Mouse (Mus musculus) G1E (cell line): ENCODE results near the gene Tfap4. TPM values are rescaled to one million over a fixed set of nuclear protein-coding genes. Genes with fewer than 3 reads are reported as not detected.

Source experiments
- ATAC-seq: 2 replicates; pipeline ENCODE4 v1.8.0; 2016; ENCODE audit warnings: mild to moderate bottlenecking; ENCODE audit not compliant: insufficient number of reproducible peaks, poor library complexity, low FRiP score, severe bottlenecking; ENCODE audit errors: extremely low read depth
- DNase-seq: peaks from one replicate; pipeline ENCODE4 v3.0.0; 2012; ENCODE audit warnings: low spot score
- H3K27me3 ChIP-seq: 2 replicates; pipeline ENCODE4 v1.6.1; 2012; ENCODE audit warnings: mild to moderate bottlenecking, low read length, inconsistent platforms; ENCODE audit not compliant: insufficient read depth
- H3K36me3 ChIP-seq: replicated peaks from 2 replicates; pipeline ENCODE3; 2012; ENCODE audit warnings: mild to moderate bottlenecking, inconsistent platforms
- H3K4me1 ChIP-seq: 2 replicates; pipeline ENCODE4 v1.6.1; 2012; ENCODE audit warnings: low read depth, low read length, inconsistent platforms, mixed read lengths; ENCODE audit not compliant: insufficient read depth
- H3K4me3 ChIP-seq: 2 replicates; pipeline ENCODE4 v1.5.1; 2012; ENCODE audit warnings: low read depth, mild to moderate bottlenecking, inconsistent platforms, low read length, moderate library complexity, mixed read lengths
- H3K9me3 ChIP-seq: replicated peaks from 2 replicates; pipeline ENCODE4 v1.6.1; 2012; ENCODE audit warnings: inconsistent platforms
- CTCF ChIP-seq: IDR thresholded peaks from 2 replicates; pipeline ENCODE4 v1.5.1; 2012; ENCODE audit warnings: low read depth, low read length, inconsistent platforms, mixed read lengths
- GATA1 ChIP-seq: IDR thresholded peaks from 2 replicates; pipeline ENCODE4 v1.6.1; 2012; ENCODE audit warnings: borderline replicate concordance, low read length, inconsistent platforms, mixed read lengths
- GATA2 ChIP-seq: IDR thresholded peaks from 2 replicates; pipeline ENCODE4 v1.6.1; 2012; ENCODE audit warnings: low read depth, low read length, inconsistent platforms, borderline replicate concordance
- POLR2AphosphoS5 ChIP-seq: IDR thresholded peaks from 2 replicates; pipeline ENCODE4 v1.6.1; 2012; ENCODE audit warnings: low read depth, low read length, inconsistent platforms; ENCODE audit not compliant: insufficient replicate concordance
- TAL1 ChIP-seq: conservative IDR thresholded peaks from 2 replicates; pipeline ENCODE4 v1.6.1; 2012; ENCODE audit warnings: low read depth, low read length, inconsistent platforms, mixed read lengths
- polyA plus RNA-seq: library from polyadenylated mRNA; stranded (reverse); fragments of >175 nt; gene quantifications from 2 replicates; pipeline ENCODE4 v1.2.3, GENCODE M21; 2012
- total RNA-seq, 2 experiments: library from RNA; stranded (forward) in 1 of 2; stranded (reverse) in 1 of 2; fragments of 200-1000 nt in 1 of 2; fragments of >200 nt in 1 of 2; fragmentation: Nextera tagmentation in 1 of 2; gene quantifications; 2 replicates each; pipeline ENCODE4 v1.2.3; 2014 to 2017

The Tfap4 gene
- total and polyA plus RNA-seq, 3 experiments = 26.0 to 81.1 (median 46.3) TPM

DNA sequence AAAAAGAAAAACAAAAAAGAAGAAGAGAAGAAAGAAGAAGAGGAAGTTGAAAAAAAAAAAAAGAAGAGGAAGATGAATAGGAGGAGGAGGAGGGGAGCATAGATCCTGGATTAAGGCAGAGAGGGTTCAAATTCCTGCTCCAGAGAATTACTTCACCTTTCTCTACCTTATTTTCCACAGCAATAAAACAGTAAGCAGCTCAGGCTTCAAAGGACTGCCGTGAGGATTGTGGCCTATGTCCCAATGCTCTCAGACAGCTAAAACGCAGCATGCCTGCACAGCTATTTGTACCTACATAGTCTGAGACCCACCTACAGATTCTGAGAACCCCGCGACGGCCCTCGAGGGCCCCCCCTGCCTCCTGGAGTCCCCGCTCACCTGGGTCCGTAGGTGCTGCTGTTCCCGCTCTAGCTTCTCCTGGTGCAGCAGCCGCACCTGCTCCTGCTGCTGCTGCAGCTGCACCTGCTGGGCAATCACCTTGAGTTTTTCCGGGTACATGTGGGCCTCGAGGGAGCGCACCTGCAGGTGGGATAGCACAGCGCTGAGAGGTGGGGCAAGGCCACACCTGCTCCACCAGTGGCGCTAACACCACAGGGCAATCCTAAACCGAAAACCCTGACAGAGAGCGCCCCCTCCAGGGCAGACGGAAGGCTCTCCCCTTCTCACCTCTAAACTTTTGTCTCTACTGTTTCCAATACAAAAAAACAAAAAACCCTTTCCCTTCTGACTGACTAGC, 10.5 kb downstream of the Tfap4 start:
- ATAC-seq (no peak), DNase-seq (no peak)
- H3K4me1 ChIP-seq = peaks cover 70% of the 10 kb centered on the region

GRCm38 (mm10) chr16:4547611-4548010, 12.0 kb downstream of the Tfap4 start:
- Histone ChIP-seq H3K36me3 (peaks cover 85% of the 10 kb centered on the region), H3K27me3 (no peaks in the 10 kb centered on the region), H3K4me1 (peaks cover 65% of the 10 kb centered on the region), H3K4me3 (no peak overlapping the region), H3K9me3 (no peaks in the 10 kb centered on the region)
- DNase-seq (no peak), ATAC-seq (no peak)
- TF ChIP-seq TAL1 (no peak), GATA2 (no peak), POLR2AphosphoS5 (no peak), CTCF (no peak), GATA1 (no peak)

More for the DNA sequence above, 10.5 kb downstream of the Tfap4 start:
- TF ChIP-seq GATA1 = no peak
- TF ChIP-seq GATA2 = no peak
- no peak for TF ChIP-seq TAL1
- TF ChIP-seq CTCF = no peak
- TF ChIP-seq POLR2AphosphoS5 = no peak
- no peaks in the 10 kb centered on the region for H3K27me3 ChIP-seq
- H3K4me3 ChIP-seq = peak overlapping the region; percentile 14; the same call in 1 of the 2 replicates
- no peaks in the 10 kb centered on the region for H3K9me3 ChIP-seq
- peaks cover 84% of the 10 kb centered on the region for H3K36me3 ChIP-seq

- Histone ChIP-seq H3K4me3 (no peak overlapping the region), H3K4me1 (peaks cover 63% of the 10 kb centered on the region), H3K36me3 (peaks cover 77% of the 10 kb centered on the region), H3K9me3 (no peaks in the 10 kb centered on the region), H3K27me3 (no peaks in the 10 kb centered on the region)
- TF ChIP-seq POLR2AphosphoS5 (no peak), TAL1 (no peak), GATA1 (no peak), GATA2 (no peak), CTCF (no peak)
- DNase-seq (no peak), ATAC-seq (no peak)
Measured at GRCm38 (mm10) chr16:4546838-4547237, 12.8 kb downstream of the Tfap4 start.

DNA sequence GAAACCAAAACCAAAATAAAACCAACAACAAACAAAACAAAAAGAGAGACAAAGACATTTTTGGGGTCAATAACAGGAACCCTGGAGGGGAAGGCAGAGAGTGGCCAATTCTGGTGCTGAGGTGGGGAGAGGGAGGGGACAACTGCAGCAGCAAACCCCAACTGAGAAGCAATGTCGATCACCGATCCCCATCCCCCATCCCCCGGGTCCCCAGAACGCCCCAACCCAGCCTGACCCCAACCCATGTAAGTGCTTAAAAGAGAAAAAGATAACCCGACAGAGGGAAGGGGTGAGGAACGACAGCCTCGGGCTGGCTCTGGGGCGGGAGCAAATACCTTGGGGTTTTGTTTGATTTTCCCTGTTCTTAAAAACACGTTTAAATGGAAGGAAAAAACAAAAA, 14.8 kb downstream of the Tfap4 start:
- no peaks in the 10 kb centered on the region for H3K9me3 ChIP-seq
- DNase-seq (no peak), ATAC-seq (no peak)
- H3K4me3 ChIP-seq = no peak overlapping the region
- TF ChIP-seq GATA2 (no peak), CTCF (no peak)
- peaks cover 64% of the 10 kb centered on the region for H3K36me3 ChIP-seq
- peaks cover 59% of the 10 kb centered on the region for H3K4me1 ChIP-seq
- H3K27me3 ChIP-seq = no peaks in the 10 kb centered on the region

DNA sequence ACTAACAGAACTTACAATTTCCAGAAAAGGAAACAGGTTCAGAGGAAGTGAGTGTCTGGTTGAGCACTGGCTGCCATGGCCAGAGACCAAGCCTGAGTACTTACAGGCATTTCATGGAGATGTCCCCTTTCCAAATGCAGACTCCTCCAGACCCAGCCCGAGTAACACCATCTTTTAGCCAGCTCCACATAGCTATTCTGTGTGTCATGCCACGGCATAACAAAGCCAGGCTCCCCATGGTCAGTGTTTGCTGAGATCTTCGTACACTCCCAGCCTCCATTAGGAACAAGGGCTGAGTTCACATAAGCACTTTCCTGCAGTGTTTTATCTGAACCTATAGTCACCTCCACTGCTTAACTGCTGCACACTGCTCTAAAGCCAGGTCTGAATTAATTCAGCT, 16.4 kb downstream of the Tfap4 start:
- DNase-seq (no peak), ATAC-seq (no peak)
- Histone ChIP-seq H3K36me3 (peaks cover 49% of the 10 kb centered on the region), H3K4me3 (no peak overlapping the region), H3K9me3 (no peaks in the 10 kb centered on the region), H3K4me1 (peaks cover 47% of the 10 kb centered on the region), H3K27me3 (no peaks in the 10 kb centered on the region)
- TF ChIP-seq GATA1 (no peak), POLR2AphosphoS5 (no peak), CTCF (no peak), TAL1 (no peak), GATA2 (no peak)

DNA sequence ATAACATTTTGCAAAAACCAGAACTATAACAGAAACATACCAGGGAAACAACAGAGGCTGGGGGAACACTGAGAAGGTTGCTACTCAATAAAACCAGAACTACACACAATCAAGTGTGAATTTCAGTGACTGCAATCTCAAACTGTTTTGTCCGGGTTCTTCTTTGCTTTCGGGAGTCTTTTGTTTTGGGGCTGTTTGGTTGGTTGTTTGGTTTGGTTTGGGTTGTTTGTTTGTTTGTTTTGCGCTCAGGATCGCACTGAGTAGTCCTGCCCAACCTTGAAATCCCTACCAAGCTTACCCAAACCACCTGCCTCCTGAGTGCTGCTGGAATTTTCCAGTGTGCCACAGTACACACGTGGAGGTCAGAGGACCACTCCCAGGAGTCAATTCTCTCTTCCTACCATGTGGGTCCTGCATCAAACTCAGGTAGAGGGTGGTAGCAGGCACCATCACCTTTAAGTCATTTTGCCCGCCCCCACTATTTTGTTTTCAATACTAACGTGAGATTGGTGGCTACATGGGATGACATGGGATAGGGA, 17.3 kb downstream of the Tfap4 start:
- Histone ChIP-seq H3K4me3 (peak overlapping the region; percentile 37; the same call in 1 of the 2 replicates), H3K27me3 (no peaks in the 10 kb centered on the region), H3K9me3 (no peaks in the 10 kb centered on the region), H3K4me1 (peaks cover 50% of the 10 kb centered on the region), H3K36me3 (peaks cover 46% of the 10 kb centered on the region)
- ATAC-seq = no peak
- TF ChIP-seq CTCF = no peak
- TF ChIP-seq TAL1 = no peak
- no peak for TF ChIP-seq GATA2
- TF ChIP-seq POLR2AphosphoS5 = no peak
- no peak for TF ChIP-seq GATA1
- no peak for DNase-seq
